Mouse (Mus musculus) adrenal gland, adult 2 months (tissue): ENCODE measurements around the gene Fpgs. TPM values are rescaled to one million over a fixed set of nuclear protein-coding genes. Genes with fewer than 3 reads are reported as not detected.

Source experiments
- DNase-seq: peaks from one replicate; pipeline ENCODE4 v3.0.0; 2021
- polyA plus RNA-seq: library from polyadenylated mRNA; depleted of rRNA; stranded (reverse); fragments of >200 nt; gene quantifications from 2 replicates; pipeline ENCODE4 v1.2.3, GENCODE M21; 2012
- total RNA-seq, 2 experiments: library from RNA; stranded (reverse); gene quantifications; 2 replicates each; pipeline ENCODE4 v1.2.3; 2021

Gene Fpgs
- total and polyA plus RNA-seq, 3 experiments, result 7.5 to 48.2 (median 13.9) TPM

DNA sequence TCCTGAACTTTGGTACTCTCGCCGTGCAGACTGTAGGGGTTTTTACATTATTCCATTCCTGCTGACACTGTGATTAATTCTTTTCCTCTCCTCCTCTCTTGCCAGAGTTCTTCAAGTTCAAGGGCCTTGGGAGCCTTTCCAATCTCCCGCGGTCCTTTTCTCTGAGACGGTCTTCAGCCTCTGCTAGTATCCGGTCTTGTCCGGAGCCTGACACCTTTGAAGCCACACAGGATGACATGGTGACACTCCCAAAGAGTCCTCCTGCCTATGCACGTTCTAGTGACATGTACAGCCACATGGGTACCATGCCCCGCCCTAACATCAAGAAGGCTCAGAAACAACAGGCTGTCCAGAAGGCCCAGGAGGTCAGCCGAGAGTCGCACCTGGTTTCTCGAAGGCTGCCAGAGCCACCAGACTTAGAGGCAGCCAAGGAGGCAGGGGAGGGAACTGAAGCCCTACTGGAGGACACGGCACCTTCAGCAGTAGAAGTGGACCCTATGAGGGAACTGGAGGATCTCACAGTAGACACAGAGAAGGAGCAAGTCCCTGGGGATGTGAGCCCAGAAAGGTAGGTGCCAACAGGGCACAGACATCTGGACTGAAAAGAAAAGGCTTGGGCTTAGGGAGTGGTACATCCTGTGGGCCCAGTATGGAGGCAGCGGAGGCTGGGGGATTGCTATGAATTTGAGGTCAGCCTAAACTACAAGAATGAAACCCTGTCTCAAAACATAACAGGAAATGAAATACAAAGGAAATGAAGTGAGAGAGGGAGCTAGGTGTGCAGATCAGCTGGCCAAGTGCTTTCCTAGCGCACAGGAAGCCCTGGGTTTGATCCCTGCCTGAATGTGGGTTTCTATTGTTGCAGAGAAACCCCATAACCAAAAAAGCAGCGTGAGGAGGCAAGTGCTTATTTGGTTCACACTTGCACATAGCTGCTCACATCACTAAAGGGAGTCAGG is 21.2 kb upstream of the Fpgs start:
- DNase-seq, result peak; percentile 63

DNA sequence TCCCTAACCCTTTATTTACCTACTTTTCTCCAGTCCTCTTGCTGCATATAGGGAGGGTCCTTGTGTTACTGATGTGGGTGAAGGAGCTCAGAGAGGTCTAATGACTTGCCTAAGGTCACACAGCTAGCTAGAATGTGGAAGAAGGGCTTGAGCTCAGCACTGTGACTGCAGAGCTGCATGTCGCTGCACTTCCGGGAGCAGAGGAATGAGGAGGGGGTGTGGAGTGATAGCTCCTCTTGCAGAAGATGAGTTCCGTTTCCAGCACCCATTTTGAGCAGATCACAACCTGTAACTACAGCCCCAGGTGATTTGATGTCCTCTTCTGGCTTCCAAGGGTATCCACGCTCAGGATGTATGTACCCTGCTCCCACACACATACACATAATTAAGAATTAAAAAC is 20.2 kb upstream of the Fpgs start:
- DNase-seq, result no peak

DNA sequence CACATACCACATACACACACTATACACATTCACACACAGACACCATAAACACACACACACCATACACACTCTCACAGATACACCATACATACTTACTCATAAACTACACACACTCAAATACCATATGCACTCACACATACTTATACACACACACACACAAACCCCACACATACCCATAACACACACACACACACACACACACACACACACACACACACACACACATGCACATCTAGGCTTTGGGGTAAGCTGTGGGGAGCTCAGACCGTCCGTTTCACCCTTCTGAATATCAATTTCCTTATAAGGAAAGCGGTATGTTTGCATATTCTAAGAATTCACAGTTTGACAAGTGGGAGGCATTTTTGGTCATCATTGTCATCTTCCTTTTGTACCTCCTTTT is 18.6 kb upstream of the Fpgs start:
- no peak for DNase-seq

DNA sequence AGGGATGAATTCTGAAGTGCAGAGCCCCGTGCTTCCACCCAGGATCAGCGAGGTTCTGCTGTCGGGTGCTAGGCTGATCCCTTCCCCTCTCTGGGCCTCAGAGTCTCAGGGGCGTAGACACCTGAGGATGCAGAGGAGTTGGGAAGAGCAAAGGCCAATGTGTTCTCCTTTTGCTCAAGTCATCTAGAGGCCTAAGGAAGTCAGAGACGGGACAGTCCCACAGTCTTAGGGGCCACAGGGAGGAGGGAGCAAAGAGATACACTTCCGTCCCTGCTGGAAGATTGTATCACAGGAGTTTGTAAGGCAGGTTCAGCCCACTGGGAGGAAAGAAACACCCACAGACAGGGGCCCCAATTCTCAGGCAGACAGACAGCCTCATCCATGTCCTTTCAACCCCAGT is 18.1 kb upstream of the Fpgs start:
- DNase-seq, result no peak

DNA sequence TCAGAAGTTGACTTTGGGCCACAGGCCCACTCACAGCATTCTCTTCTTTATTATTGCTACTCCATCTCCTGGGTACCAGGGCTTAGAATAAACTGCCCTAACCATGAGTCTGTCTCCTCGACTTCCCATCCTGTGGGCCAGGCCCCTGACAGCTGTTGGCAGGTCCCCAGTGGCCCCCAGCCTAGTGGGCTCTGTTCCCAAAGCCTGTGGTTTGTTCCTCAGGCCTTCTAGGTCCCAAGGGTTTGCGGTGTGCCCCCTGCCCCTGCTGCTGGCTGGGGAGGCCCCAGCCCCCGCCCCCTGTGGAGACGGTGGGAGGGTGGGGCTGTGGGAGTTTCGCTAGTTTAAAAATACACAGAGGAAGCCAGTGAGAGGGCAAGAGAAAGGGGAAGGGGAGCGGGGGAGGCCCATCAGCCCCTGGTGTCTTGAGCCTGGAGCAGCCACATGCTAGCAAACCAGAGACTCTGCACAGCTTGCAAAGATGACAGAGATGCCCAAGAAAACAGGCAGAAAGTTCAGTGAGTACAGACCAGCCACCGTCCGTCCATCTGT is 16.8 kb upstream of the Fpgs start, which contains the start of gene Sh2d3c:
Gene Sh2d3c, plus strand, starts transcription at position 375 of the 549 bp plus-strand sequence.
- no peak for DNase-seq

DNA sequence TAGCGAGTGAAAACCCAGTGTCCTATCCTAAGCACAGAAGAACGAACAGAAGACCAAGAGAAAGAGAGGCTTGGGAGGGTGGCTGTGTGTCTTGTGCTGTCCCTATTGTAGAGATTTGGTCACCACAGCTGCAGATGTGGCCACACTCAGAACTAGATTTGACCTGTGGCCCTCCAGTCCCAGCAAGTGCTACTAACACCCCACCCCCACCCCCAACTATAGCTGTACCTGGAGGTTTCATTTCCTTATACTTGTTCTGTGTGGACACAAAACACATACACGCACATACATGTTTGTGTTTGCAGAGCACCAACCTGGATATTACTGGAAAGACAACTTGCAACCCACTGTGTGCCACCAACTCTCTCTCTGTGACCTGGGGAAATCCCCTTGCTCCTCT is 16.1 kb upstream of the Fpgs start:
- DNase-seq, result no peak

DNA sequence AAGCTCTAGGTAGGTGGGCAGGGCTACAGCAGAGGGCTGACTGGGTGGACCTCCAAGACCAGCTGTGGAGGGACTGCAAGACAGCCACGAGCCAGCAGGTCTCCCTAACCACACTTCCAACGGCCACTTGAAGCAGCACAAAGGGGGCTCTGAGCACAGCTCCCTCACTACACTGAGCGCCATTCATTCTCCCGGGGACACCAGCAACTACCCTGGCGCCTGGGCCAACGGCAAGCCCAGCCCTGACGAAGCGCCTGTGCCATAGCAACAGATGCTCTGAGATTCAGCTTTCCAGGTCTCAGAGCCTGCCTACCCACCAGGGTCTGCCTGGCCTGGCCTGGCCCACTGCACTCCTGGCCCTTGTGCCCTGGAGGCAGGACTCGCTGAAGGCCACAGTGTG is 14.8 kb upstream of the Fpgs start:
- no peak for DNase-seq

DNA sequence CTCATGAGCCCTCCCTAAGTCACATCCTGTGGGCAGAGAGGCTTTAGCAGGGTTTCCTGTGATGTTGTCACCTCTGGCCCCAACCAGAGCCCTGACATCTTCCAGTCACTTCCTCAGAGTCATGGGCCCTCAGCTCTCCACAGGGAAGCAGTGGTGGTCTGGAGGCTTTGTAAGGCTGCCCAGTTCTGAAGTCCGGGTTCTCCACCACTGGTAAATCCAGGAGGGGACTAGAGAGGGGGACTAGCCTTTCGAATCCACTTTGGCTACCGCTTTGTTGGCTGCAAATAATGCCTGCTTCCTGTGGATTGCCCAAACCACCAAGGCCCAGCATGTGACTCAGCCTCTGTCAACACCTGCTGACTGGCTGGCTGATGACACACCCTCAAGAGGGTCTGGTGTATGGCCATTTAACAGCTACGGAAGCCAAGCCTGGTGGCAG is 11.1 kb upstream of the Fpgs start:
- peak; percentile 65 for DNase-seq

DNA sequence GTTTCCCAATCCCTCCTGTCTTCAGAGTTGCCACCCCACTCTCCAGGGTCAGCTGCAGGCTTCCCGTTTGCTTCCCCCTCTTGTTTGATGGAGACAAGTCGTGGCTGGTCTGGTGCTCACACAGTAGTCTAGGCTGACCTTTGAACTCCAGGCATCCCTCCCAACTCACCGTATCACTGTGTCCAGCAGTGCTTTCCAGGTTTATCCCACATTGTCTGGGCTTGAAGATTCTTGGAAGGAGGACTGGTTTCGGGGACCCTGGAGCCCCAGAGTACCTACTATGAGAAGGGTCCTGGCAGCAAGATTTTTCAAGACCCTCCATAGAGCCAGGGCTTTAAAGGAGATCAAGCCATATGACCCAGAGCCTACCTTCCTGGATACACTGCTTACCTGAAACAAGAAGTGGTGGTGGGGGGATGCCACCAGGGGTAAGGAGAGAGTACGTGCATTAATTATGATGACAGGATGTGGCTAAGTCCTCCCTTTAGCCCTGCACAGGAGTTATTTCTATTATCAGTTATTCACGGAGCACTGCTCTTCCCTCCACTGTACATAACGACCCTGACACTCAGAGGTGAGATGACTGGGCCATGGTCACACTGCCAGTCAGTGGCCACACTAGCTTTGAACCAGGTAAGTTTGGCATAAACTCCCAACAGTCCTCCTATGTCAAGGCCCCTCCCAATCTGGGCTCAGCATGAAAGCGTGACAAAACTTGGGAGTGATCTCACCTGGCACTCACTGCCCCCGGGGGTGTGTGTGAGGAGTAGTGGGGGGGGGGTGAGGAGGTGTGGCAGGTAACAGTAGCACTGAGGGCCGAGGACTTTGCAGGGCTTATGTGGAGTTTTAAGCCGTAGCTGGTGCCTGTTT is 10.4 kb upstream of the Fpgs start:
- DNase-seq, result no peak

DNA sequence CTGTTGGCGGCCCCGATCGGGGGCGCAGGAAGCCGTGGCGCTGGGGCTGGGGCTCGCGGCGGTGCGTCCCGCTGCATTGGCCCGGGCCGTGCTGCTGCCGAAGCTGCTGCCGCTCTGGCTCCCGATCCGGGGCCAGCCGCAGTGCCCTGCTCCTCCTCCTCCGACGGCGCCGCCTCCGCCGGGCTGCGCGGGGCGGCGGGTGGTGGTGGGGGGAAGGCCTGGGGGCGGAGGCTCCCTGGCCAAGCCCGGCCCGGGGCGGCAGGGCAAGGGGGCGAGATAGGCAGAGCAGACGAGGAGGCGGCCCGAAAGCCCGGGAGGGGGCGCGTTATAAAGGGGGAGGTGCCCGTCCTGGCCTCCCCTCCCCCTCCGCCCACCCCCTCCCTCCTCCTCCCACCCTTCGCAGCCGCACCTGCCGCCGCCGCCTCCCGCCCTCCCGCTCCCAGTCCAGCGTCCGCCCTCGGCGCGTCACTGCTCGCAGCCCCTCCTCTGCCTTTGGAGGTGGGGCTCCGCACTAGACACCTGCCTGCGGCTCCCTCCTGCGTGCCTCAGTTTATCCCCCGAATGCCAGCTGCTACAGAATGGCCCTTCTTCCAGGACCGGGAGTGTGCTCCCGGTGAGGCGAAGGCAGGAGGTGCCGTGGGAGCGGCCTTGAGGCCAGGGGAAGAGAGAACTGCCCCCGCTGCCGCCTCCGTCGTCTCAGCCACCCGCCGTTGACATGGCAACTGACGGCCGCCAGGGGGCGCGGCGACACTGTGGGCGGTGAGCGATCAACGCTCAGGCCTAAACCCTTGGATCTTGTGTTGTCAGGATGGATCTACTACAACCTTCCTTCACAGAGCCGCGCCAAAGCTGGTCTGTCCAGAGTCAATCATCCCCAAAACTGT is 9.2 kb upstream of the Fpgs start, which contains the start of gene Cdk9:
Gene Cdk9, minus strand, starts transcription at position 143 of the 884 bp plus-strand sequence.
- DNase-seq, result peak; percentile 96

DNA sequence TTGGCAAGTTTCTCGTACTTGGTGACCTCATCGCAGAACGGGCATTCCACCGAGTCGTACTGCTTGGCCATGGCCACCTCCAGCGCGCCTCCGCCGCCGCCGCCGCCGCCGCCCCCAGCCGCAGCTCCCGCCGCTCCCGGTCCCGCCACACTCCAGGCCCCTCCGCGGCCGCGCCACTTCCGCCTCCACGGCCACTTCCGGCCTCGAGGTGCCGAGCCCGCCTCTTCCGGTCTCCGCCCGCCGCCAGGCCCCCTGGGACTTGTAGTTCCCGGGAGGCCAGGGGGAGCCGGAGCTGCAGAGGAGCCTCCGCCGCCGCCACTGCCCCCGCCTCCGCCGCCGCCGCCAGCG is 8.6 kb upstream of the Fpgs start:
- peak; percentile 97 for DNase-seq

DNA sequence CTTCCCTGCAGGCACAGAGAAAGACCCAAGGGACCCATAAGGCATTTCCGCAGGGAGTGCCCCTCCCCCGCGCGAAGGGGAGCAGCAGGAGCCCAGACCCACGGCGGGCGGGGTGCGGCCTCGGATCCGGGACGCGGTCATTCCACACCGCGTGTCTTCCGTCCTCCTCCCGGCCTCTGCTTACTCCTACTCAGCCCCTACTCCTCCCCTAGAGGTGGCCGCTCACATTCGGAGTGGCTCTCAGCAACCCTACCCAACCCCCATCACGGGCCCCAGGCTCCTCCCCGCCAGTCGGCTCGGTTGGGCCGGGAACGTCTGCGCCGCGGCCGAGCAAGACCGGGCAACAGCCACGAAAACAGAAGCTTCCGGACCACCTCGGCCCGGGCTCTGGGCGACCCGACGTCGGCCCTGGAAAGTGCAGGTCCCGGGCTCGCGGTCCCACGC is 8.2 kb upstream of the Fpgs start:
- DNase-seq, result peak; percentile 85

DNA sequence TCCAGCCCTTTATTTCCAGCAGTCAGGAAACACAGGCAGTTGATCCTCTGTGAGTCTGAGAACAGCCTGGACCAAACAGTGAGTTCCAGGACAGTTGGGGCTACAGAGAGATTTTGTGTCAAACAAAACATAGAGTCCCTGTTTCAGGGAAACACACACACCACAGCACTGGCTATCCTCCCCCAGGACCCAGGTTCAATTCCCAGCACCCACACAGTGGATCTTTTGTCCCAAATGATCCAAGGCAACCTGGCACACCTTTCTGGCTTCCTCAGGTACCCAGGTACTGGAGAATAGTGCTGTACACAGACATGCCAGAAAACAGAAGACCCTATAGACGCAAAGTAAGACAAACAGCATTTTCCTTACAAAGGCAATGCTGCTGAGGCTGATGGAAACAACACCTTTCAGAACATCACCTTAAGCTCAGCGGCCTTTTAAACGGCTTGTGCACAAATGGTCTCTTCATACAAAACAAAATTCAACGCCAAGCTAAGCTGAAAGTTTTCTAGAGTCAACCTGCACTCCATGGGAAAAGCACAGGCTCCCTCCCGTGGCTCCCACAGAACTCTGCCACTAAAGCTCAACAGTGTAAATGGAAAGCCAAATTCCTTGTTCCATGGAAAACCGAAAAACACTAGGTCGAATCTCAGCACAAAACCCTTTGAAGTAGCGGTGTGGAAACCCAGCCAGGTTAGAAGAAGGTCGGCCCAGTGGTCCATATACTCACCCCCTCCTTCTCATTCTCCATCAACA is 7.5 kb upstream of the Fpgs start:
- no peak for DNase-seq

DNA sequence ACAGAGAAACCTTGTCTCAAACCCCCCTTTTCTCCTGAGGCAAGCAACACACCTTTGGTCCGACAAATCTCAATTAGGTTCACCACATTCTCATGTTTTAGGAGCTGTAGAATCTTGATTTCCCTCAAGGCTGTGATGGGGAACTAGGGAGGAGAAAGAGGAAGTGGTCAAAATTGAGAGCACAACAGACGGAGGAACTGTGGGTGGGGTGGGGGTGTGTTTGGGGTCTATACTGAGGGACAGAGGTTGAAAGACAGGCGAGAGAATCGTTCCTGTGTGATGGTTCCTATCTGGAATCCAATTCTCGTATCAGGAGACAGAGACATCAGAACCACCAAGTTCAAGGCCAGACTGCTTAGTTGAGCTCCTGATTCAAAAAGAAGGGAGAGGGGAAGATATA is 6.5 kb upstream of the Fpgs start:
- no peak for DNase-seq

DNA sequence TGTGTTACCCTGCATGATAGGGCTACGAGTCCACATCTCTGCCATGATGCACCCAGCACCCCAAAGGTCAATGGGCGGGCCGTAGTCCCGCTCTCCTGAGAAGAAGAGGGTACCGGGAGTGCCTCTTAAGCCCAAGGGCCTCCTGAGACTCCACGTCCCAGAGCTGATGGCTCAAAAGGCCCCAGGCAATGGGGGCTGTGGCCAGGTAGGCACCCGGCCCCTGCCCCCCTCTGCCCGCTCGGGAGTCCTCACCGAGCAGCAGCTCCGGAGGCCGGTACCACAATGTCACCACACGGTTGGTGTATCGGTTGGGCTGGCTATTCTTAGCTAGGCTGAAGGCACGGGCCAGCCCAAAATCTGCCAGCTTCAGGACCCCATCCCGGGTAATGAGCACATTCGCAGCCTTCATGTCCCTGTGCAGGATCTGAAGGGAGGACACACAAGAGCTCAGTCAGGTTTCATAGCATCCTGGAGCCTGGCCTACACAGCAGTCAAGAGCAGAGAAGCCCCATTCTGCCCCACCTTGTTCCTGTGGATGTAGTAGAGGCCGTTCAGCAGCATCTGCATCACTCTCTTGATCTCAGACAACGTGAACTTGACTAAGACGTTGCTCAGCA is 5.7 kb upstream of the Fpgs start:
- DNase-seq, result no peak

DNA sequence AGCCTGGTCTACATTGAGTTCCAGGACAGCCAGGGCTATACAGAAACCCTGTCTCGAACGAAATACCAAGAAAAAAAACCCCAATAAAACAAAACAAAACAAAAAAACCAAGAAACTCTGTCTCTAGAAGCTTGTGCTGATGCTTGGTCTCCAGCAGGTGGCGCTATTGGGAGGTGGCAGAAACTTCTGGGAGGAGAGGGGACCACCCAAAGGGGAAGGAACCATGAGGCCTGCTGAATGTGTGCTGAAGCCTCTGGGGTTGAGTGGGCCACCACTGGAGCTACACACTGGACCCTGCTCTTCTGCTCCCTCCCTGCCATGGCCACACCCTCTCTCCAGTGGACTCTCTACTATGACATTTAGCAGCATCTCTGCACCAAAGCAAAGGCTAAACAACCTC is 4.7 kb upstream of the Fpgs start:
- no peak for DNase-seq

DNA sequence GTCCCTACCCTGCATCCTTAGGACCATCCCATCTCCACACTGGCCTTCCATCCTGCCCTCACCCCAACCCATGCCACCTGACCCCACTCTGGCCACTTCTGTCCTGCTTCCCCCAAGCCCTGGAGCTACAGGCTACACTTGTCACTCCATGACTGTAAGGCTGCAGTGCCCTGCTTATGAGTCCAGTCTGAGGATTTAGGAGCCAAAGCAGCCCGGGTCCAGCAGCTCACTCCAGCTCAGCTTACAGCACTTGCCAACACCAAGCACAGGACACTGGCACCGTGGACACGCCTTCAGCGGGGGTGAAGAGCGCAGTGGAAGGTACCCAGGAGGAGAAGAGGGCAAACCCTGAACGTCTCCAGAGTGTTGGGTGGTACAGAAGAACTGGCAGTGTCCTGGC is 3.0 kb upstream of the Fpgs start:
- no peak for DNase-seq

DNA sequence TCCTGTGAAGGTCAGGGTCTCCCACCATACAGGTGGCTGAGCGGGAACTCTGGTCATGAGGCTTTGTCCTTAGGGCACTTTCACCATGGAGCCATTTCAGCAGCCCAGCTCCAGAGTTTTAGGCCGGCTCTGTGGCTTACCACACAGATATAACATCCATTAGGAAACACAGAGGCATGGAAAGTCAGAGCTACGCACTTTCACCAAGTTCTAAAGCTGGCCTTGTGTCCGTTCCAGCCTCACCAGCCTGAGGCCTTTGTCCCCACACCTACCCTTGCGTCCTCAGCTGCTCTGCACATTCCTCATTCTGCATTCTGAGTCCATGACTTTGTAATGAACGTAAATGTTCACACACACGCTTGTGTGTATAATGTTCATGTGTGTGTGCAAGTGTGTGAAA is 1.1 kb upstream of the Fpgs start:
- DNase-seq, result no peak

DNA sequence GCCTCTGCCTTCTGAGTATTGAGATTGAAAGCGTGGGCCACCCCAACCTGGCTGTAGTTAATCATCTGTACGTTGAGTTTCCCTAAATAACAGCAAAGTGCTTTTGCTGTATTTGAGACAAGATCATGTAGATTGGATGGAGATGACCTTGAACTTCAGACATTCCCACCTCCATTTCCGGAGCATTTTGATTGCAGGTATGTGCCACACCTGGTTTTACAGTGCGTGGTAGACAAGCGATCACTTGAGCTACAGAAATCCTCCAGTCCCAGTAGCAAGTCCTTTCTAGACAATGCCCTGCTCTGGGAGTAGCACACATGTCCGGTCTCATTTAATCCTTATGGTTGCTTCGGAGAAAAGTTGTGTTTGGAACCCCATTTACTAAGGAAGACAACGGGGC is 899 bp downstream of the Fpgs start:
- DNase-seq, result no peak
